In the genomic region with DNA sequence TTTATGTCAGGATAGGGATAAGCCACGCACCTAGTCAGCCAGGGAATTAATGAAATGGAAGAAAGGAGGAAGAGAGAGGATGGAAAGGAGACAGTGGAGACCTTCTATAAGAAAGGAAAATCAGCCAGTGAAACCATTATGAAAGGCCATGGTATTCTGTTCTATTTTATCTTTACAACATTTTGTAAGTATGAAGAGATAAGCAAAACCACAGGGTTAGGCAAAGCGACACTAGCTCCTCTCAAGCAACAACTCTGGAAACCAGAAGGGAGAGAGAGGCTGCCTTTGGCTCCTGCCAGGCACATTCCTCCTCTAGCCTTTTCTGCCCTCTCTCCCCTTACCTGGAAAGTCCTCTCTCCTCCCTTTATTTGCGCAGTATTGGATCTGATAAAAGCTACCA, we compare ENCODE assay signal across 31 mouse cellular contexts. TPM values are rescaled to one million over a fixed set of nuclear protein-coding genes. Genes with fewer than 3 reads are reported as not detected.
A peak's percentile ranks its signal among the peaks of the same experiment; 100 is the strongest.
DNase-seq lines count a peak whose midpoint lies in the region; ATAC-seq and TF ChIP-seq lines count a peak whose summit lies in the region.
"Had no signal": no experiment of that assay in that cellular context is flagged by ENCODE, and none has a peak within 500 bp of the region (broad histone marks: within the 10 kb centered on the region; RNA-seq: fewer than 3 reads in every experiment).

No protein-coding gene starts in this region.

- H3K4me1 ChIP-seq in neural tube, embryonic 13.5 days (replicated peaks), result no peaks in the 10 kb centered on the region
- no peaks in the 10 kb centered on the region for H3K4me1 ChIP-seq in neural tube, embryonic 15.5 days
- H3K4me1 ChIP-seq in MEL (ENCODE audit: control insufficient read depth in 1 of 2, insufficient read depth in 2 of 2, low read length in 2 of 2), result peaks cover 26 to 29% of the 10 kb centered on the region in 2 experiments
- peaks cover 9 to 29% of the 10 kb centered on the region in 2 experiments for H3K4me1 ChIP-seq in liver, embryonic 14.5 days (replicated peaks; ENCODE audit: control insufficient read depth in 2 of 2, insufficient read depth in 2 of 2, low read length in 1 of 2)
- H3K4me1 ChIP-seq in heart, embryonic 12.5 days (replicated peaks), result peaks cover 5% of the 10 kb centered on the region; the same call in 1 of the 2 replicates
- H3K4me1 ChIP-seq: embryonic facial prominence, embryonic 13.5 days; forebrain, embryonic 12.5 days; forebrain, embryonic 15.5 days had no signal

- DNase-seq in MEL (ENCODE audit: low read depth, low spot score), result peak; percentile 70
- DNase-seq in liver, embryonic 14.5 days (ENCODE audit: low read depth in 3 of 3, low spot score in 3 of 3), result no peak
- no peak for DNase-seq in cerebellum, postnatal 25 days
- DNase-seq in lung, postnatal 25 days (ENCODE audit: low spot score), result no peak
- DNase-seq: adrenal gland, adult 2 months; adrenal gland, postnatal 14 days; cerebellum, adult 11 months; cerebellum, adult 2 months; cerebellum, adult 9-11 months; embryo, embryonic 11 days; gastrocnemius, postnatal 25 days; heart, adult 18-20 months; heart, postnatal 14 days; heart, postnatal 4 days had no signal

- no peaks in the 10 kb centered on the region for H3K36me3 ChIP-seq in neural tube, embryonic 13.5 days
- H3K36me3 ChIP-seq in neural tube, embryonic 15.5 days, result no peaks in the 10 kb centered on the region
- peaks cover 0 to 34% of the 10 kb centered on the region in 2 experiments; a peak in 2 of 4 replicates for H3K36me3 ChIP-seq in MEL (ENCODE audit: control insufficient read depth in 1 of 2, insufficient read depth in 2 of 2, low read length in 2 of 2)
- no peaks in the 10 kb centered on the region for H3K36me3 ChIP-seq in liver, embryonic 14.5 days (replicated peaks; ENCODE audit: control insufficient read depth, insufficient read depth, low read depth)
- H3K36me3 ChIP-seq in heart, embryonic 12.5 days, result no peaks in the 10 kb centered on the region
- H3K36me3 ChIP-seq: embryonic facial prominence, embryonic 10.5 days; embryonic facial prominence, embryonic 13.5 days; forebrain, embryonic 12.5 days; forebrain, embryonic 15.5 days; heart, embryonic 13.5 days had no signal

- H3K9me3 ChIP-seq in neural tube, embryonic 13.5 days, result no peaks in the 10 kb centered on the region
- H3K9me3 ChIP-seq in neural tube, embryonic 15.5 days (replicated peaks), result no peaks in the 10 kb centered on the region
- H3K9me3 ChIP-seq in MEL (replicated peaks; ENCODE audit: insufficient read depth, low read length), result no peaks in the 10 kb centered on the region
- no peaks in the 10 kb centered on the region for H3K9me3 ChIP-seq in liver, embryonic 14.5 days (ENCODE audit: control insufficient read depth, low read length)
- H3K9me3 ChIP-seq in heart, embryonic 12.5 days (replicated peaks), result no peaks in the 10 kb centered on the region
- H3K9me3 ChIP-seq: embryonic facial prominence, embryonic 10.5 days; embryonic facial prominence, embryonic 13.5 days; forebrain, embryonic 12.5 days; forebrain, embryonic 15.5 days; heart, embryonic 13.5 days had no signal

- H3K27me3 ChIP-seq in neural tube, embryonic 13.5 days, result no peaks in the 10 kb centered on the region
- no peaks in the 10 kb centered on the region for H3K27me3 ChIP-seq in neural tube, embryonic 15.5 days (replicated peaks)
- H3K27me3 ChIP-seq in MEL (ENCODE audit: control insufficient read depth in 1 of 2, insufficient read depth in 2 of 2, low read length in 2 of 2), result no peaks in the 10 kb centered on the region
- no peaks in the 10 kb centered on the region for H3K27me3 ChIP-seq in liver, embryonic 14.5 days (ENCODE audit: control insufficient read depth, insufficient read depth, low read length)
- H3K27me3 ChIP-seq in heart, embryonic 12.5 days (replicated peaks), result no peaks in the 10 kb centered on the region
- H3K27me3 ChIP-seq: embryonic facial prominence, embryonic 13.5 days; forebrain, embryonic 12.5 days; forebrain, embryonic 15.5 days; heart, embryonic 13.5 days had no signal

- no peak overlapping the region for H3K4me2 ChIP-seq in neural tube, embryonic 13.5 days
- no peak overlapping the region for H3K4me2 ChIP-seq in neural tube, embryonic 15.5 days
- H3K4me2 ChIP-seq in liver, embryonic 14.5 days (ENCODE audit: low read depth), result peak overlapping the region; percentile 41
- H3K4me2 ChIP-seq in heart, embryonic 12.5 days, result no peak overlapping the region
- H3K4me2 ChIP-seq: embryonic facial prominence, embryonic 13.5 days; forebrain, embryonic 12.5 days; forebrain, embryonic 15.5 days; heart, embryonic 13.5 days; hindbrain, embryonic 14.5 days had no signal

- H3K9ac ChIP-seq in neural tube, embryonic 13.5 days, result no peak overlapping the region
- H3K9ac ChIP-seq in neural tube, embryonic 15.5 days (replicated peaks), result no peak overlapping the region
- peak overlapping the region; percentile 33 for H3K9ac ChIP-seq in MEL (ENCODE audit: control insufficient read depth, low read depth, low read length, poor library complexity, severe bottlenecking)
- no peak overlapping the region for H3K9ac ChIP-seq in liver, embryonic 14.5 days (replicated peaks)
- no peak overlapping the region for H3K9ac ChIP-seq in heart, embryonic 12.5 days
- H3K9ac ChIP-seq: embryonic facial prominence, embryonic 13.5 days; forebrain, embryonic 12.5 days; forebrain, embryonic 15.5 days; heart, embryonic 13.5 days; hindbrain, embryonic 14.5 days had no signal

- TF ChIP-seq EP300 in MEL (IDR thresholded peaks at IDR 0.05; ENCODE audit: low read depth in 1 of 2, low read length in 2 of 2), result peak; percentile 76 to 91
- TF ChIP-seq EP300 in liver, embryonic 14.5 days (IDR thresholded peaks at IDR 0.05; ENCODE audit: low read depth), result no peak

- no peak for TF ChIP-seq CTCF in MEL (IDR thresholded peaks at IDR 0.05 in 2 of 3, conservative IDR thresholded peaks at IDR 0.05 in 1 of 3; ENCODE audit: control insufficient read depth in 1 of 3, insufficient read depth in 1 of 3, low read depth in 2 of 3, low read length in 3 of 3, poor library complexity in 1 of 3, severe bottlenecking in 1 of 3)
- TF ChIP-seq CTCF in liver, embryonic 14.5 days (IDR thresholded peaks at IDR 0.05; ENCODE audit: low read depth), result no peak

- 83% methylated on average over 3 of the region's 3 CpGs for WGBS in neural tube, embryonic 13.5 days
- 85% methylated on average over 3 of the region's 3 CpGs for WGBS in neural tube, embryonic 15.5 days
- WGBS in liver, embryonic 14.5 days (ENCODE audit: insufficient replicate concordance), result 25% methylated on average over 3 of the region's 3 CpGs
- 58% methylated on average over 3 of the region's 3 CpGs for WGBS in heart, embryonic 12.5 days

- no peaks in the 10 kb centered on the region for H3K79me2 ChIP-seq in MEL (ENCODE audit: control insufficient read depth, insufficient read depth, low read length, poor library complexity)

- peak overlapping the region; percentile 46 for H3K27ac ChIP-seq in neural tube, embryonic 13.5 days (replicated peaks)
- no peak overlapping the region for H3K27ac ChIP-seq in neural tube, embryonic 15.5 days (replicated peaks)
- peak overlapping the region; percentile 82 for H3K27ac ChIP-seq in MEL (ENCODE audit: control insufficient read depth, low read depth, low read length)
- H3K27ac ChIP-seq in liver, embryonic 14.5 days, result no peak overlapping the region
- no peak overlapping the region for H3K27ac ChIP-seq in heart, embryonic 12.5 days (ENCODE audit: poor library complexity, severe bottlenecking)
- H3K27ac ChIP-seq: embryonic facial prominence, embryonic 10.5 days; embryonic facial prominence, embryonic 13.5 days; forebrain, embryonic 12.5 days; forebrain, embryonic 15.5 days; heart, embryonic 13.5 days; hindbrain, embryonic 14.5 days; hindbrain, postnatal 0 days had no signal

- TF ChIP-seq RAD21 in MEL (IDR thresholded peaks at IDR 0.05; ENCODE audit: low read depth, low read length), result no peak

- TF ChIP-seq POLR2A in MEL (IDR thresholded peaks at IDR 0.05; ENCODE audit: control insufficient read depth in 1 of 2, insufficient read depth in 1 of 2, low read depth in 1 of 2, low read length in 2 of 2, poor library complexity in 1 of 2), result no peak

- no peak overlapping the region for H3K4me3 ChIP-seq in neural tube, embryonic 13.5 days
- H3K4me3 ChIP-seq in neural tube, embryonic 15.5 days (replicated peaks), result no peak overlapping the region
- H3K4me3 ChIP-seq in MEL (ENCODE audit: control insufficient read depth in 1 of 2, insufficient read depth in 1 of 2, low read depth in 2 of 2, low read length in 2 of 2), result peak overlapping the region in 1 of 2 experiments; percentile 51; a peak in 2 of 4 replicates
- no peak overlapping the region for H3K4me3 ChIP-seq in liver, embryonic 14.5 days (ENCODE audit: insufficient read depth in 1 of 2, low read depth in 2 of 2, low read length in 2 of 2)
- no peak overlapping the region for H3K4me3 ChIP-seq in heart, embryonic 12.5 days
- H3K4me3 ChIP-seq: embryonic facial prominence, embryonic 10.5 days; embryonic facial prominence, embryonic 13.5 days; erythroblast, embryonic 14.5 days; forebrain, embryonic 12.5 days; forebrain, embryonic 15.5 days; heart, embryonic 13.5 days had no signal

- no peak for ATAC-seq in neural tube, embryonic 13.5 days (ENCODE audit: low read depth)
- no peak for ATAC-seq in neural tube, embryonic 15.5 days (ENCODE audit: low FRiP score)
- ATAC-seq in liver, embryonic 14.5 days (ENCODE audit: insufficient read depth), result peak; percentile 65; the same call in 1 of the 2 replicates
- ATAC-seq in megakaryocyte-erythroid progenitor cell, adult 5-6 weeks (replicated peaks; ENCODE audit: low FRiP score, low TSS enrichment, poor library complexity, severe bottlenecking), result peak; percentile 78
- no peak for ATAC-seq in heart, embryonic 12.5 days (ENCODE audit: insufficient number of reproducible peaks, low FRiP score)
- ATAC-seq: forebrain, embryonic 15.5 days; hindbrain, postnatal 0 days had no signal

RNA-seq across cellular contexts. Expression of a gene that starts 8.5 kb away (rescaled TPM):
- 11.2 and 12.4 TPM in 2 replicates for polyA plus RNA-seq in neural tube, embryonic 13.5 days (2015; fragmentation: Nextera tagmentation; extraction: Ambion mirVana)
- polyA plus RNA-seq in neural tube, embryonic 15.5 days (2015; fragmentation: Nextera tagmentation; extraction: Ambion mirVana), result 11.7 and 11.9 TPM in 2 replicates
- 43.4 and 46.6 TPM in 2 replicates for total RNA-seq in MEL (2012; rRNA removed)
- polyA plus RNA-seq in MEL (2012; ENCODE audit: insufficient read depth in 1 of 2, insufficient read length in 2 of 2, low read depth in 1 of 2, low replicate concordance in 2 of 2, missing spikeins in 1 of 2), result 10 to 100 TPM in 1 of 2 experiments, not detected in 1; 47.1 TPM
- 7.8 and 8.1 TPM in 2 replicates for polyA plus RNA-seq in liver, embryonic 14.5 days (2012; rRNA removed)
- 6.8 and 7.3 TPM in 2 replicates for polyA plus RNA-seq in liver, embryonic 14.5 days (2014; fragmentation: Nextera tagmentation; extraction: Ambion mirVana)
- total RNA-seq in megakaryocyte-erythroid progenitor cell, adult 5-6 weeks (2014; fragmentation: Nextera tagmentation), result 15.3 and 18.2 TPM in 2 replicates
- 12.5 and 15.5 TPM in 2 replicates for total RNA-seq in megakaryocyte-erythroid progenitor cell, adult 5-6 weeks (2017)
- 14.7 and 16.5 TPM in 2 replicates for polyA plus RNA-seq in heart, embryonic 12.5 days (2016; fragmentation: Nextera tagmentation; extraction: Ambion mirVana)

RNA-seq across cellular contexts. Expression of a gene that starts 20.2 kb away (rescaled TPM):
- polyA plus RNA-seq in neural tube, embryonic 13.5 days (2015; fragmentation: Nextera tagmentation; extraction: Ambion mirVana), result 21.6 and 25.7 TPM in 2 replicates
- 14.9 and 17.4 TPM in 2 replicates for polyA plus RNA-seq in neural tube, embryonic 15.5 days (2015; fragmentation: Nextera tagmentation; extraction: Ambion mirVana)
- total RNA-seq in MEL (2012; rRNA removed), result 8.4 and 10.6 TPM in 2 replicates
- polyA plus RNA-seq in MEL (2012; ENCODE audit: insufficient read depth in 1 of 2, insufficient read length in 2 of 2, low read depth in 1 of 2, low replicate concordance in 2 of 2, missing spikeins in 1 of 2), result 10 to 100 TPM in 1 of 2 experiments, not detected in 1; 14.6 TPM
- 13.1 and 14.0 TPM in 2 replicates for polyA plus RNA-seq in liver, embryonic 14.5 days (2012; rRNA removed)
- polyA plus RNA-seq in liver, embryonic 14.5 days (2014; fragmentation: Nextera tagmentation; extraction: Ambion mirVana), result 9.7 and 11.3 TPM in 2 replicates
- total RNA-seq in megakaryocyte-erythroid progenitor cell, adult 5-6 weeks (2014; fragmentation: Nextera tagmentation), result 14.6 and 24.8 TPM in 2 replicates
- 8.8 and 11.7 TPM in 2 replicates for total RNA-seq in megakaryocyte-erythroid progenitor cell, adult 5-6 weeks (2017)
- polyA plus RNA-seq in heart, embryonic 12.5 days (2016; fragmentation: Nextera tagmentation; extraction: Ambion mirVana), result 40.6 and 43.7 TPM in 2 replicates

RNA-seq across cellular contexts. Expression of a gene that starts 42.7 kb away (rescaled TPM):
- polyA plus RNA-seq in neural tube, embryonic 13.5 days (2015; fragmentation: Nextera tagmentation; extraction: Ambion mirVana), result not detected in 2 replicates
- not detected in 2 replicates for polyA plus RNA-seq in neural tube, embryonic 15.5 days (2015; fragmentation: Nextera tagmentation; extraction: Ambion mirVana)
- not detected in 2 replicates for total RNA-seq in MEL (2012; rRNA removed)
- polyA plus RNA-seq in MEL (2012; ENCODE audit: insufficient read depth in 1 of 2, insufficient read length in 2 of 2, low read depth in 1 of 2, low replicate concordance in 2 of 2, missing spikeins in 1 of 2), result under 1 TPM in 1 of 2 experiments, not detected in 1; 0.03 TPM
- not detected in 2 replicates for polyA plus RNA-seq in liver, embryonic 14.5 days (2012; rRNA removed)
- not detected in 2 replicates for polyA plus RNA-seq in liver, embryonic 14.5 days (2014; fragmentation: Nextera tagmentation; extraction: Ambion mirVana)
- total RNA-seq in megakaryocyte-erythroid progenitor cell, adult 5-6 weeks (2014; fragmentation: Nextera tagmentation), result not detected in 2 replicates
- not detected in 2 replicates for total RNA-seq in megakaryocyte-erythroid progenitor cell, adult 5-6 weeks (2017)
- not detected in 2 replicates for polyA plus RNA-seq in heart, embryonic 12.5 days (2016; fragmentation: Nextera tagmentation; extraction: Ambion mirVana)
- total RNA-seq: adrenal gland, adult 2 months; adrenal gland, postnatal 14 days; adrenal gland, postnatal 4 days; ES-E14; gastrocnemius, adult 8-10 months; gastrocnemius, postnatal 25 days; heart, adult 18-20 months; heart, postnatal 14 days had no signal
- polyA plus RNA-seq: adrenal gland, adult 2 months; embryonic facial prominence, embryonic 10.5 days; embryonic facial prominence, embryonic 13.5 days; erythroblast, embryonic 14.5 days; forebrain, embryonic 12.5 days; forebrain, embryonic 15.5 days; gonadal fat pad, adult 2 months; heart, embryonic 13.5 days; heart, embryonic 16.5 days; hindbrain, embryonic 14.5 days; hindbrain, postnatal 0 days had no signal

RNA-seq across cellular contexts. Expression of a gene that starts 45.7 kb away (rescaled TPM):
- polyA plus RNA-seq in neural tube, embryonic 13.5 days (2015; fragmentation: Nextera tagmentation; extraction: Ambion mirVana), result 15.0 and 17.8 TPM in 2 replicates
- polyA plus RNA-seq in neural tube, embryonic 15.5 days (2015; fragmentation: Nextera tagmentation; extraction: Ambion mirVana), result 13.3 and 16.6 TPM in 2 replicates
- total RNA-seq in MEL (2012; rRNA removed), result 9.8 and 14.6 TPM in 2 replicates
- 10 to 100 TPM in 1 of 2 experiments, not detected in 1; 13.0 TPM for polyA plus RNA-seq in MEL (2012; ENCODE audit: insufficient read depth in 1 of 2, insufficient read length in 2 of 2, low read depth in 1 of 2, low replicate concordance in 2 of 2, missing spikeins in 1 of 2)
- 2.7 and 2.9 TPM in 2 replicates for polyA plus RNA-seq in liver, embryonic 14.5 days (2012; rRNA removed)
- 5.5 and 6.0 TPM in 2 replicates for polyA plus RNA-seq in liver, embryonic 14.5 days (2014; fragmentation: Nextera tagmentation; extraction: Ambion mirVana)
- total RNA-seq in megakaryocyte-erythroid progenitor cell, adult 5-6 weeks (2014; fragmentation: Nextera tagmentation), result 10.3 and 11.5 TPM in 2 replicates
- 17.8 and 18.6 TPM in 2 replicates for total RNA-seq in megakaryocyte-erythroid progenitor cell, adult 5-6 weeks (2017)
- polyA plus RNA-seq in heart, embryonic 12.5 days (2016; fragmentation: Nextera tagmentation; extraction: Ambion mirVana), result 43.8 and 45.1 TPM in 2 replicates

Comparison
In these comparisons a context has a peak if more than half of its experiments do, and no peak if none do; other contexts are left out.
1. H3K27ac ChIP-seq: peak in neural tube, embryonic 13.5 days (single experiment) and MEL (single experiment); none in neural tube, embryonic 15.5 days (single experiment), liver, embryonic 14.5 days (single experiment) and heart, embryonic 12.5 days (single experiment).
2. ATAC-seq: peak in liver, embryonic 14.5 days (single experiment) and megakaryocyte-erythroid progenitor cell, adult 5-6 weeks (single experiment); none in neural tube, embryonic 13.5 days (single experiment), neural tube, embryonic 15.5 days (single experiment) and heart, embryonic 12.5 days (single experiment).